Mouse (Mus musculus): ENCODE data around the gene Espl1. TPM values are rescaled to one million over a fixed set of nuclear protein-coding genes. Genes with fewer than 3 reads are reported as not detected.

Espl1 gene
- total and polyA plus RNA-seq, 3 experiments: 49.8 to 142 (median 94.1) TPM

- Histone ChIP-seq H3K79me2 (ENCODE audit: control insufficient read depth, insufficient read depth, low read length, poor library complexity) (no peaks in the 10 kb centered on the region), H3K27me3 (ENCODE audit: control insufficient read depth in 1 of 2, insufficient read depth in 2 of 2, low read length in 2 of 2) (no peaks in the 10 kb centered on the region), H3K36me3 (ENCODE audit: control insufficient read depth in 1 of 2, insufficient read depth in 2 of 2, low read length in 2 of 2) (peaks cover 8 to 41% of the 10 kb centered on the region in 2 experiments), H3K9ac (ENCODE audit: control insufficient read depth, low read depth, low read length, poor library complexity, severe bottlenecking) (no peak overlapping the region), H3K9me3 (replicated peaks; ENCODE audit: insufficient read depth, low read length) (no peaks in the 10 kb centered on the region), H3K27ac (ENCODE audit: control insufficient read depth, low read depth, low read length) (no peak overlapping the region), H3K4me1 (ENCODE audit: control insufficient read depth in 1 of 2, insufficient read depth in 2 of 2, low read length in 2 of 2) (peaks cover 5% of the 10 kb centered on the region in 2 experiments), H3K4me3 (ENCODE audit: control insufficient read depth in 1 of 2, insufficient read depth in 1 of 2, low read depth in 2 of 2, low read length in 2 of 2) (no peak overlapping the region)
- no peak for DNase-seq (ENCODE audit: low read depth, low spot score)
- TF ChIP-seq NRF1 (IDR thresholded peaks at IDR 0.05; ENCODE audit: insufficient read depth, low read depth, low read length, poor library complexity, severe bottlenecking) (no peak), ETS1 (IDR thresholded peaks at IDR 0.05; ENCODE audit: low read depth, low read length) (no peak), MXI1 (IDR thresholded peaks at IDR 0.05; ENCODE audit: low read depth, low read length) (no peak), UBTF (IDR thresholded peaks at IDR 0.05; ENCODE audit: borderline replicate concordance, insufficient read depth, low read depth, low read length) (no peak), GABPA (IDR thresholded peaks at IDR 0.05; ENCODE audit: low read depth, low read length) (no peak), MAFK (IDR thresholded peaks at IDR 0.05; ENCODE audit: borderline replicate concordance, low read depth, low read length) (no peak), USF1 (IDR thresholded peaks at IDR 0.05; ENCODE audit: low read depth, low read length) (no peak), TCF12 (IDR thresholded peaks at IDR 0.05; ENCODE audit: low read depth, low read length) (no peak), ZC3H11A (IDR thresholded peaks at IDR 0.05; ENCODE audit: low read depth, low read length) (no peak), MAX (IDR thresholded peaks at IDR 0.05; ENCODE audit: low read length) (no peak)
Observed at GRCm38 (mm10) chr15:102308717-102309116, 12.7 kb downstream of the Espl1 start.

DNA sequence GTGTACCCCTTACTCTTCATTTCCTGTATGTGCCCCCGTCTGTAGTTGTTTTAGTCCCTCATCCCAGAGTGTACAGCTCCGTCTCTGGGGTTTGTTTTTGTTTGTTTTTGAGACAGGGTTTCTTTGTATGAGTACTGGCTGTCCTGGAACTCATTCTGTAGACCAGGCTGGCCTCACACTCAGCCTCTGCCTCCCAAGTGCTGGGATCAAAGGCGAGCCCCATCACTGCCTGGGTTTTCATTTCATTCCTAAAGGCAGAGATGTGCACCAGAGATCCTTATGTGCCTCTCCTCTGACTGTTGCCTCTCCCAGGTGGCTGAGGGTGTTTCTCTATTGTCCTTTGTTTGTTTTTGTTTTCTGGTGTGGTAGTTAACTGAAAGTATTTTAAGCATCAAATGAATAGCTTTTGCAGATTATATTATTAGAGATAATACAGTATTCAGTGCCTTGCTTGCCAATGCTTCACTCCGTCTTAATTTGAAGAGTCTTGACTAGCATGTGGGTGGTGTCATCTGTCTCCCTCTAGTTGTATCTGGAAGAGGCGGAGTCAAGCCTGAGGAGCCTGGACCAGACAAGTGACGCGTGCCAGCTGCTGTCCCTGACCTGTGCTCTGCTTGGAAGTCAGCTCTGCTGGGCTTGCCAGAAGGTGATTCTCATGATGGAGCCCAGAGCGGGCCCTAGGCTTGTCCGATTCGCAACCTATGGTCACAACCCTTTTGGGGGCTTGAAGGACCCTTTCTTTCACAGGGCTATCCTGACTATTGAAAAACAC is 14.2 kb downstream of the Espl1 start:
- H3K9me3 ChIP-seq (replicated peaks; ENCODE audit: insufficient read depth, low read length): no peaks in the 10 kb centered on the region
- peaks cover 5% of the 10 kb centered on the region in 2 experiments for H3K4me1 ChIP-seq (ENCODE audit: control insufficient read depth in 1 of 2, insufficient read depth in 2 of 2, low read length in 2 of 2)
- H3K36me3 ChIP-seq (ENCODE audit: control insufficient read depth in 1 of 2, insufficient read depth in 2 of 2, low read length in 2 of 2): peaks cover 8 to 38% of the 10 kb centered on the region in 2 experiments
- no peak overlapping the region for H3K9ac ChIP-seq (ENCODE audit: control insufficient read depth, low read depth, low read length, poor library complexity, severe bottlenecking)
- no peak for DNase-seq (ENCODE audit: low read depth, low spot score)
- H3K27ac ChIP-seq (ENCODE audit: control insufficient read depth, low read depth, low read length): no peak overlapping the region
- H3K27me3 ChIP-seq (ENCODE audit: control insufficient read depth in 1 of 2, insufficient read depth in 2 of 2, low read length in 2 of 2): no peaks in the 10 kb centered on the region
- no peaks in the 10 kb centered on the region for H3K79me2 ChIP-seq (ENCODE audit: control insufficient read depth, insufficient read depth, low read length, poor library complexity)
- no peak for TF ChIP-seq E2F4 (IDR thresholded peaks at IDR 0.05; ENCODE audit: borderline replicate concordance, low read depth, low read length)
- no peak for TF ChIP-seq ZNF384 (IDR thresholded peaks at IDR 0.05; ENCODE audit: low read depth, low read length)
- no peak for TF ChIP-seq JUND (IDR thresholded peaks at IDR 0.05; ENCODE audit: low read depth, low read length)
- no peak for TF ChIP-seq MYC (IDR thresholded peaks at IDR 0.05; ENCODE audit: low read depth, low read length)
- TF ChIP-seq RCOR1 (IDR thresholded peaks at IDR 0.05; ENCODE audit: low read depth, low read length): no peak
- no peak for TF ChIP-seq POLR2AphosphoS2 (IDR thresholded peaks at IDR 0.05; ENCODE audit: low read length)
- no peak for TF ChIP-seq POLR2AphosphoS5 (IDR thresholded peaks at IDR 0.05; ENCODE audit: borderline replicate concordance, low read depth, low read length)
- TF ChIP-seq TBP (IDR thresholded peaks at IDR 0.05; ENCODE audit: low read depth, low read length): no peak
- no peak for TF ChIP-seq MYB (IDR thresholded peaks at IDR 0.05; ENCODE audit: low read depth, low read length)
- TF ChIP-seq HCFC1 (IDR thresholded peaks at IDR 0.05; ENCODE audit: low read depth, low read length): no peak
- no peak for TF ChIP-seq EP300 (IDR thresholded peaks at IDR 0.05; ENCODE audit: low read depth in 1 of 2, low read length in 2 of 2)
- TF ChIP-seq ZC3H11A (IDR thresholded peaks at IDR 0.05; ENCODE audit: low read depth, low read length): no peak
- no peak for TF ChIP-seq NELFE (IDR thresholded peaks at IDR 0.05; ENCODE audit: low read depth, low read length)
- TF ChIP-seq USF1 (IDR thresholded peaks at IDR 0.05; ENCODE audit: low read depth, low read length): no peak
- no peak for TF ChIP-seq ZKSCAN1 (IDR thresholded peaks at IDR 0.05; ENCODE audit: low read depth, low read length)
- no peak for TF ChIP-seq SMC3 (IDR thresholded peaks at IDR 0.05; ENCODE audit: low read depth, low read length)
- TF ChIP-seq GABPA (IDR thresholded peaks at IDR 0.05; ENCODE audit: low read depth, low read length): no peak
- TF ChIP-seq MAFK (IDR thresholded peaks at IDR 0.05; ENCODE audit: borderline replicate concordance, low read depth, low read length): no peak
- H3K4me3 ChIP-seq (ENCODE audit: control insufficient read depth in 1 of 2, insufficient read depth in 1 of 2, low read depth in 2 of 2, low read length in 2 of 2): no peak overlapping the region

Data from MEL (cell line).